Mouse (Mus musculus) CH12.LX (cell line): Measurements from ENCODE around the gene Cebpzos.

Source experiments
- CTCF ChIP-seq, 2 experiments: IDR thresholded peaks in 1 of 2; conservative IDR thresholded peaks in 1 of 2; 2 replicates each; pipeline ENCODE4 v1.5.1; 2011 to 2012; ENCODE audit warnings: low read depth in 2 of 2, low read length in 2 of 2, improper control_type of control experiment in 1 of 2, inconsistent platforms in 1 of 2, mild to moderate bottlenecking in 1 of 2, moderate library complexity in 1 of 2
- GABPA ChIP-seq: IDR thresholded peaks from 2 replicates; pipeline ENCODE4 v1.6.1; 2012; ENCODE audit warnings: low read depth, low read length, improper control_type of control experiment, inconsistent platforms; ENCODE audit not compliant: insufficient replicate concordance
- JUND ChIP-seq: conservative IDR thresholded peaks from 2 replicates; pipeline ENCODE4 v1.6.1; 2011; ENCODE audit warnings: low read depth, low read length, improper control_type of control experiment
- MAX ChIP-seq: IDR thresholded peaks from 2 replicates; pipeline ENCODE4 v1.6.1; 2011; ENCODE audit warnings: low read length, improper control_type of control experiment
- NRF1 ChIP-seq: IDR thresholded peaks from 2 replicates; pipeline ENCODE4 v1.6.1; 2014; ENCODE audit warnings: low read depth, mild to moderate bottlenecking, inconsistent platforms, low read length, improper control_type of control experiment, moderate library complexity
- POLR2A ChIP-seq: IDR thresholded peaks from 2 replicates; pipeline ENCODE4 v1.6.1; 2011; ENCODE audit warnings: low read depth, mild to moderate bottlenecking, improper control_type of control experiment, low read length
- POLR2AphosphoS2 ChIP-seq: IDR thresholded peaks from 2 replicates; pipeline ENCODE4 v1.6.1; 2011; ENCODE audit warnings: low read depth, low read length, improper control_type of control experiment
- RAD21 ChIP-seq: IDR thresholded peaks from 2 replicates; pipeline ENCODE4 v1.6.1; 2011; ENCODE audit warnings: low read depth, mild to moderate bottlenecking, low read length, improper control_type of control experiment, moderate library complexity
- SMC3 ChIP-seq: IDR thresholded peaks from 2 replicates; pipeline ENCODE4 v1.6.1; 2011; ENCODE audit warnings: low read depth, low read length, improper control_type of control experiment
- USF1 ChIP-seq: IDR thresholded peaks from 2 replicates; pipeline ENCODE4 v1.6.1; 2014; ENCODE audit warnings: low read depth, mild to moderate bottlenecking, inconsistent platforms, low read length, improper control_type of control experiment
- ZKSCAN1 ChIP-seq: IDR thresholded peaks from 2 replicates; pipeline ENCODE4 v1.6.1; 2012; ENCODE audit warnings: low read depth, inconsistent platforms, low read length, improper control_type of control experiment, borderline replicate concordance
- ZMIZ1 ChIP-seq: IDR thresholded peaks from 2 replicates; pipeline ENCODE4 v1.6.1; 2012; ENCODE audit warnings: low read depth, mild to moderate bottlenecking, inconsistent platforms, low read length, improper control_type of control experiment

GRCm38 (mm10) chr17:78883291-78883690 lies 33.0 kb upstream of the Cebpzos start:
- TF ChIP-seq ZKSCAN1 (no peak), NRF1 (no peak), USF1 (no peak), CTCF (conservative IDR thresholded peaks at IDR 0.05 in 1 of 2, IDR thresholded peaks at IDR 0.05 in 1 of 2; ENCODE audit: low read depth in 2 of 2, low read length in 2 of 2) (no peak), POLR2AphosphoS2 (no peak), GABPA (no peak), RAD21 (no peak), MAX (no peak), POLR2A (no peak), JUND (no peak), ZMIZ1 (no peak), SMC3 (no peak)
